Mouse (Mus musculus): Measurements from ENCODE around the gene Csrp3. TPM values are rescaled to one million over a fixed set of nuclear protein-coding genes. Genes with fewer than 3 reads are reported as not detected.

Gene Csrp3
- polyA plus RNA-seq, 1 experiment from 2014 or later = 27.8 TPM

DNA sequence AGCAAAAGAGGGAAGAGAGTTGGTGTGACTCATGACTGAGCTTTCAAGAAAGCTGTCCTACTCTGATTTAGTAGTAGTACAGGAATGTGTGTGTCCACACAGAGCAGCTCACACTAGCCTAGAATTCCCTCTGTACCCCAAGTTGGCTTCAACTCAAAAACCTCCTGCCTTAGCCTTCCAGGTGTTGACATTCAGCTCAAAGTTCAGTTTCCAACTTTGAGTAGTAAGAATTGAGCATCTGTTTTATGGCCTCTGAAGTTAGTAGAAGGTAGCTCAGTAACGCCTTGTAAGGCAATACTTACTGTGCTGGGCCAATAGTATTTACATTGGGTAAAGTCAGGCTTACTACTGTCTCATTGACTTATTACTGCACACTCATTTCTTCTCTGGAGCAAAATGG is 34.2 kb downstream of the Csrp3 start:
- Histone ChIP-seq H3K9me3 (no peaks in the 10 kb centered on the region), H3K4me2 (replicated peaks) (no peak overlapping the region), H3K4me3 (no peak overlapping the region), H3K27ac (no peak overlapping the region), H3K27me3 (no peaks in the 10 kb centered on the region), H3K36me3 (peaks cover 49% of the 10 kb centered on the region), H3K4me1 (no peaks in the 10 kb centered on the region; the same call in 1 of the 2 replicates), H3K9ac (no peak overlapping the region)
- ATAC-seq (ENCODE audit: low FRiP score, low read depth) = no peak
- WGBS = 60% methylated on average over 1 of the region's 1 CpGs

DNA sequence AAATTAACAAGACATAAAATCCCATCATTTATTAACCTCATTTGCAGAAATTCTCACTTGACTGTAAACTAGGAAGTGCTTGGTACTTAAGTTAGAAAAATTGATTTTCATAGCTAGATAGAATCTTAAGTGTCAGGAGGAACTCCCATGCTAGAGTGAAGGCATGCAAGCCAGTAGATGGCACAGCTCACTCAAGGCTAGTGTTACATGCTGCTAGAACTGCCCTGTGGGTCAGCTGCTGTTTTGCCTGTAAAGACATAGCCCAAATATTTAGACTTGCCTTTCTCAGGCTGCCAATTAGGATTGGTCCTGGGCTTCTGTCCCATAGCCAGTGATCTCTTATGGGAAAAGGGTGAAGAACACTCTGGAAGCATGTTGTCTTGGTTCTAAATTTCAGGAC is 35.5 kb downstream of the Csrp3 start:
- Histone ChIP-seq H3K4me2 (replicated peaks) (no peak overlapping the region), H3K36me3 (peaks cover 49% of the 10 kb centered on the region)
- ATAC-seq (ENCODE audit: low FRiP score, low read depth) = no peak

DNA sequence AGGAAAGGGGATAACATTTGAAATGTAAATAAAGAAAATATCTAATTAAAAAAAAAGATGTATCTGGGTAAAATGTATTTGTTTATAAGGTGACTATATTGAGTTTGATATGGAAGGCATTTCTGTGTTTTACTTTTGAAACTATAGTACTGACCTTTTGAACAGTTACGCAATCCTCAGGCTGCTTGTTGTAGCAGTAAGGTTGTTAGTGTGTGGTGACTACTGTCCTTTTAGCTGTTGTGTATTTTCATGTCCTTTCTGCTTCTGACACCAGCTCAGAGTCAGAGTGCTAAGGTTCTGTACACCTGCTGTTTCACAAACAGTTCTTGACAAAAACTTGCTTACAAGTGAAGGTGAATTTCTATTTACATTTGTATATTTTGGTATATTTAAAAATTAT is 37.2 kb downstream of the Csrp3 start:
- ATAC-seq (ENCODE audit: low FRiP score, low read depth) = no peak
- Histone ChIP-seq H3K4me2 (replicated peaks) (no peak overlapping the region), H3K4me3 (no peak overlapping the region), H3K27ac (no peak overlapping the region), H3K27me3 (no peaks in the 10 kb centered on the region), H3K4me1 (no peaks in the 10 kb centered on the region; the same call in 1 of the 2 replicates), H3K9me3 (no peaks in the 10 kb centered on the region), H3K9ac (no peak overlapping the region), H3K36me3 (peaks cover 56% of the 10 kb centered on the region)
- WGBS = 95% methylated on average over 1 of the region's 1 CpGs

More for the DNA sequence above, 35.5 kb downstream of the Csrp3 start:
- Histone ChIP-seq H3K27ac (no peak overlapping the region), H3K4me3 (no peak overlapping the region), H3K4me1 (no peaks in the 10 kb centered on the region; the same call in 1 of the 2 replicates), H3K9me3 (no peaks in the 10 kb centered on the region), H3K27me3 (no peaks in the 10 kb centered on the region), H3K9ac (no peak overlapping the region)

DNA sequence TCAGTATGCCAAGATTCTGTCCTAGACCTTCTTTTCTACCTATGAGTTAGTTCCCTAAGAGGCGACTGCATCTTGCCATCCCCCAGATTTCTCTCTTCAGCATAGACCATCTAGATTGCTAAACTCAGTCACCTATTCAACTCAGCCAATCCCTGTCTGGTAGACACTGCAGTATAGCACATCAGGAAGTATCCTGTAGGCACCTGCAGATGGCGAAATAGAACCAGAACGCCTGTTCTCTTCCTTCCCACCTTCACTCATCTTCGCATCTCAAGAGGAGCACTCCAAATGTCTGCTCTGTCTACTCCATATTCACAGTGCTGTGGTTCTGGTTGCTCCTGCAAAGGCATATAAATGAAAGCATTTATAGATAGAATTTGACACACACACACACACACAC is 41.2 kb downstream of the Csrp3 start:
- Histone ChIP-seq H3K27ac (no peak overlapping the region), H3K9me3 (no peaks in the 10 kb centered on the region), H3K27me3 (no peaks in the 10 kb centered on the region), H3K36me3 (peaks cover 61% of the 10 kb centered on the region), H3K4me3 (no peak overlapping the region), H3K9ac (no peak overlapping the region), H3K4me1 (no peaks in the 10 kb centered on the region), H3K4me2 (replicated peaks) (no peak overlapping the region)
- ATAC-seq (ENCODE audit: low FRiP score, low read depth) = no peak
- 83% methylated on average over 4 of the region's 4 CpGs for WGBS

DNA sequence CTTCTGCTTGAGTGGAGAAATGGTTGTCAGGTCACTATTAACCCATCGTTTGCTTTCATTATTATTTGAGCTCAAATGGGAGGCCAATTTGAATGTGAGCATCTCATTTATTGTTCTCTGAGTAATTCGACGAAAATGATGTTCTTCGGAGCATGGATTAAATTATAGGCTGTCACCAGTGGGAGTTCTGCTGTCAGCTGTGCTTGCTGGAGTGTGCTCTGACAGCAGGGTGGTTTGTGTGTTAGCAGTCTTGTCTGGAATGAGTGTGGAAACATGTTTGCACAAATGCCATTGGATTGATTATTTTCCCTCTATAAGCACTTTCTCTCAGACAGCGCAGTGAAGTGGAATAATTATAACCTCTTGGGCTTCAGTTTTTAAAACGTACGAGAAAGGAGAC is 44.5 kb downstream of the Csrp3 start:
- no peak overlapping the region for H3K9ac ChIP-seq
- no peaks in the 10 kb centered on the region for H3K27me3 ChIP-seq
- no peak overlapping the region for H3K27ac ChIP-seq
- no peak for ATAC-seq (ENCODE audit: low FRiP score, low read depth)
- H3K4me1 ChIP-seq = no peaks in the 10 kb centered on the region
- no peaks in the 10 kb centered on the region for H3K9me3 ChIP-seq
- no peak overlapping the region for H3K4me2 ChIP-seq (replicated peaks)
- H3K36me3 ChIP-seq = peaks cover 45% of the 10 kb centered on the region
- H3K4me3 ChIP-seq = no peak overlapping the region
- WGBS = 89% methylated on average over 7 of the region's 7 CpGs

DNA sequence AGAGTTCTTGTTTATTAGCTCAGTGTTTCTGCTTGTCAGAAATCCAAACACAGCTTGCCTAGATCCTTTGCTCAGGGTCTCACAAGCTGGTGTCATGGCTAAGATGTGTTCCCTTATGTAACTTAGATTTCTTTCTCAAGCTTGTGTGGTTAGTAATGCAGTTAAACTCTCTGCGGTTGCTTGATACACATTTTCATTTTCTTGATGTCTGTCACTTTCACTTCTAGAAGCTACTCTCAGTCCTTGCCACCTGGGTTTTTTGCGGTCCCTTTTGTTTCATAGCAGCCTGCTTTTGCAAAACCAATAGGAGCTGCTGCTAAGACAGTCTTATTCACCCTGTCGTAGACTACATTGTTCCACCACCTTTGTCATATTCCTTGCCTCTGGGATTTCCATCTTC is 52.7 kb downstream of the Csrp3 start:
- no peak for ATAC-seq (ENCODE audit: low FRiP score, low read depth)
- no peak overlapping the region for H3K27ac ChIP-seq
- peaks cover 11% of the 10 kb centered on the region for H3K36me3 ChIP-seq
- H3K4me1 ChIP-seq = peaks cover 3% of the 10 kb centered on the region; the same call in 1 of the 2 replicates
- H3K9ac ChIP-seq = no peak overlapping the region
- H3K4me2 ChIP-seq (replicated peaks) = no peak overlapping the region
- H3K27me3 ChIP-seq = no peaks in the 10 kb centered on the region
- no peak overlapping the region for H3K4me3 ChIP-seq
- WGBS = 80% methylated on average over 3 of the region's 3 CpGs
- H3K9me3 ChIP-seq = no peaks in the 10 kb centered on the region

DNA sequence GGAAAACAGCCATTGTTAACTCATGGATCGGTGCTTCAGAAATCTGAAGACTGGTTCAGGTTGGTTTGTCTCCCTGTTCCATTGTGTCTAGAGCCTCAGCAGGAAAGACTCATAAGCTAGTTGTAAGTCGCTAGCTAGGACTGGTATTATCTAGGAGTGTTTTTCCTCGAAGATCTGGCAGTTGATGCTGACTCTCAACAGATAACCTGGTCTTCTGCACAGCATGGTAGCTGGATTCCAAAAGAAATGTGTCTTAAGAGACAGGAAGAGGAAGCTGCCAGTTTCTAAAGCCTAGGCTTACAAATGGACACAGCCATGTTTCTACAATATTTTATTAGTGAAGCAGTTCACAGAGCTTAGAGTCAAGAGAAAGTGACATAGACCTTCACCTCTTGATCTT is 56.4 kb downstream of the Csrp3 start:
- Histone ChIP-seq H3K4me2 (replicated peaks) (no peak overlapping the region), H3K9me3 (no peaks in the 10 kb centered on the region), H3K4me1 (peaks cover 12% of the 10 kb centered on the region), H3K27ac (no peak overlapping the region), H3K27me3 (no peaks in the 10 kb centered on the region), H3K9ac (no peak overlapping the region), H3K36me3 (peaks cover 4% of the 10 kb centered on the region), H3K4me3 (no peak overlapping the region)
- 80% methylated on average over 3 of the region's 3 CpGs for WGBS
- no peak for ATAC-seq (ENCODE audit: low FRiP score, low read depth)

DNA sequence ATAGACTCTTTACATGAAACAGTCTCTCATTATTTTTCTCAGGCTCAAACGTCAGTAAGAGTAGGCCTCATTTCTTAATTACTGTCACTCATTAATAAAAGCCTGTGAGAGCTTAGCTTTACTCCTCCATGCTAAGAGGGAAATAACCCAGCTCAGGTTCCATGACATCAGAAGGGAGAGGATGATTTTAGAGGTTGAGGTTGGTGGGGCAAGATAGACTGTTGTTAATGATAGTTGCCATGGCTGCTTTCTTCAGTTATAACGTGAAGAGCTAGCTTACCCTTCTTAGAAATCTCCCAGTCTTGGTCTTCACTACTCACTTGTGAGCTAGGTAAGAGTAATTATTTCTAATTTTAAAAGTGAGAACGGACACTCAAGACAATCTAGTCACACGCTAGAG is 57.7 kb downstream of the Csrp3 start:
- WGBS = 64% methylated on average over 4 of the region's 4 CpGs
- H3K4me1 ChIP-seq = peaks cover 12% of the 10 kb centered on the region
- no peak overlapping the region for H3K27ac ChIP-seq
- no peaks in the 10 kb centered on the region; the same call in 1 of the 2 replicates for H3K36me3 ChIP-seq
- H3K4me2 ChIP-seq (replicated peaks) = peak overlapping the region; percentile 25; the same call in 1 of the 2 replicates
- ATAC-seq (ENCODE audit: low FRiP score, low read depth) = no peak
- no peaks in the 10 kb centered on the region for H3K27me3 ChIP-seq
- no peak overlapping the region for H3K9ac ChIP-seq
- no peak overlapping the region for H3K4me3 ChIP-seq
- no peaks in the 10 kb centered on the region for H3K9me3 ChIP-seq

DNA sequence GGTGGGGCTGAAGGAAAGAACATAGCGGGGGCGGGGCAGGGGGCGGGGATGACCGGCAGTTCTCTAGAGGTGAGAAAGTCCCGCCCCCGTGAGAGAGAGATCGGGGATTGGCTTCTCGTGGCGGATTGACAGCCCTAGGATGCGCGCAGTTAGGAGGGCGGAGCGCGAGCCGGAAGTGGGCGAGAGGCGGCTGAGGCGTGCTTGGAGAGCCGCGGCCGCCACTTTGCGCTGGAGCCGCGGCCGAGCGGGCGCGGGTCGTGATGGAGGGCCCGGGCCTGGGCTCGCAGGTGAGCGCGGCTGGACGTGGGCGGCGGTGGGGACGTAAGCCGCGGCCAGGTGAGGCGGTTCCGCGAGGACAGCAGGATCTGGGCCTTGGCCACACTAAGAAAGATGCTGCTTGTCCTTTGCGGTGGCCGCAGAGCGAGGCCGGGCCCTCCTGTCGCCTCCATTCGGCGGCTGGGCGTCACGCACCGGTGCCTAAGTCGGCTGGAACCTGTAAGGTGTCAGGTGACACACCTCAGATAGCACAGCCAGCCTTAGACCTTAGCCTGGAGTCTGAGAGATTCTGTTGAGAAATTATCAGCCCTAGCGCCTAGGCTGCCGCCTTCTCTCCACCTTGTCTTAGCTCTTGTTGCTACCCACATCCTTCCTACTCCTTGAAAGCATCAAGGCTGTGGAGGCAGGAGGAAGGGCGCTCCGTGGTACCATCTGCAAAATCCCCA is 58.8 kb downstream of the Csrp3 start, which contains the start of gene Zdhhc13:
Gene Zdhhc13 (plus strand): TSS at position 153 of the 722 bp plus-strand sequence.
- ATAC-seq (ENCODE audit: low FRiP score, low read depth) = peak; percentile 99
- Histone ChIP-seq H3K27me3 (no peaks in the 10 kb centered on the region), H3K4me2 (replicated peaks) (peak within 1 kb of the TSS; percentile 78), H3K9me3 (no peaks in the 10 kb centered on the region), H3K9ac (peak within 1 kb of the TSS; percentile 81), H3K4me1 (peaks cover 12% of the 10 kb centered on the region), H3K36me3 (no peaks in the 10 kb centered on the region; the same call in 1 of the 2 replicates), H3K4me3 (peak within 1 kb of the TSS; percentile 82), H3K27ac (peak within 1 kb of the TSS; percentile 44; the same call in 1 of the 2 replicates)
- whole genome bisulfite sequencing = under 1% methylated on average over 43 of the region's 57 CpGs

DNA sequence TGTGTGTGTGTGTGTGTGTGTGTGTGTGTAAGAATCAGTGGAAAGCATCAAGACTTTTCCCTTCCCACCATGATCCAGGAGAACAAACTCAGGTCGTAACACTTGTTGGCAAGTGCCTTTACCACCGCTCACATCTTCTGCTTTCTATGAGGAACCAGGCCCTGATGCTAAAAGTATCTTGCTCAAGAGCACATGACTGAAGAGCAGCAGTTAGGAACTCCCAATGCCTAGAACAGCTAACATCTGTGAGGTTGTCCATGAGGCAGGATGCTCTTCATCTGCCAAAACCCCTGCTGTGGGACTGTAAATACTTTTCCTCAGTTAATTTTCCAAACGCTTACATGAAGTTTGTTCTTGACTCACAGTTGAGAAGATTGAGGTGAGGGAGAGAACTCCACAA is 59.5 kb downstream of the Csrp3 start:
- no peak overlapping the region for H3K9ac ChIP-seq
- ATAC-seq (ENCODE audit: low FRiP score, low read depth) = peak; percentile 15; the same call in 1 of the 2 replicates
- WGBS = 57% methylated on average over 3 of the region's 3 CpGs
- no peaks in the 10 kb centered on the region for H3K9me3 ChIP-seq
- H3K4me1 ChIP-seq = peaks cover 12% of the 10 kb centered on the region
- H3K27me3 ChIP-seq = no peaks in the 10 kb centered on the region
- peak overlapping the region; percentile 82 for H3K4me3 ChIP-seq
- H3K27ac ChIP-seq = no peak overlapping the region
- peak overlapping the region; percentile 78 for H3K4me2 ChIP-seq (replicated peaks)
- H3K36me3 ChIP-seq = no peaks in the 10 kb centered on the region; the same call in 1 of the 2 replicates

DNA sequence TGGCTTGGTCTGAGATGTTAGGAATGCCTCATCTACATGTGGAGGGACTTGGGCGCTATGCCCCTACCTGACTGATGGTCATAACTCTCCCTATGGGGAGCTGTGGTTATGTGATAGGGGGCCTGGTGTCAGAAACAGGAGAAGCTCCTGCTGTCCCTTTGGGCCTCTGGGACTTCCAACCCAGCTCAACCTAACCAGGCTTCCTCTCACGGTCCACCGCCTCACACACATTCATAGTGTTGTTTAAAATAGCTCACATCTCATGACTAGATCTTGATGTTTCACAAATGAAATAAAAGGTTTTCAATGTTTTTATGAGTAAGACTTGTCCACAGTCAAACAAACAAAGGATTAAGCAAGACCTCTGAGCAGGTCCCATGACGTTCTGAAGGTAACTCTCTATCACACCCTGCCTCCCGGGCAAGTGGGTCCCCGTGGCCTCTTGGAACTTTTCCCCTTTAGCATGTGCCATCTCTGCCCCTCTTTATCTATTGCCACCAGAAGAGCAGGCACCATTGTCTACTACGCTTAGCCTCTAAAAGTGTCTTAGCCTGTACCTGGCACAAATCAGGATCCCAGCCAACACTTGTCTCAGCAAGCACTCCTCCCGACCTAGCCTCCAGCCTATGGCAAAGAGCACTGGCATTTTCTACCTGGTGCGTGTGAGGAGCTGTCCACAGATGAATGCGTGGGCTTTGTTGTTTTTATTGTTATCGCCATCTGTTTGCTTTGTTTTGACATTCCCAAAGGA is 62.9 kb downstream of the Csrp3 start:
- WGBS = 79% methylated on average over 11 of the region's 11 CpGs

DNA sequence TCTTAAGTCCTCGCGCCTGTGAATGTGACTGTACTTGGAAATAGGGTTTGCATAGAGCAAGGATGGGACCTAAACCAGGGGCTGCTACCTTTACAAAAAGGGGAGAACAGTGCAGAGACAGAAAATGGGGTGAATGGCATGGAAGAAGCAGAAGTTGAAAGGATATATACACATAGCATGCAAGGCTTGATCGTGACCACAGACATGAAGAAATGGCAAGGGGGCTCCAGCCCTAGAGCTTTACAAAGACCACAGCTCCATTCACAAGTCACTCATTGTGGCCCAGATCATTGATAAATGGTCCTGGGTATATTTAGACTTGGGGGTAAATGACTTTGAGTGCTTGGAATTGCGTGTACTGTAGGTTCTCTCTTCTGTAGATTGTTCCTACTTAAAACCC is 65.4 kb downstream of the Csrp3 start:
- ATAC-seq (ENCODE audit: low FRiP score, low read depth) = no peak
- no peak overlapping the region for H3K4me2 ChIP-seq (replicated peaks)
- H3K4me3 ChIP-seq = no peak overlapping the region
- H3K9ac ChIP-seq = no peak overlapping the region
- H3K9me3 ChIP-seq = no peaks in the 10 kb centered on the region
- no peaks in the 10 kb centered on the region for H3K27me3 ChIP-seq
- H3K36me3 ChIP-seq = no peaks in the 10 kb centered on the region
- no peak overlapping the region for H3K27ac ChIP-seq
- H3K4me1 ChIP-seq = no peaks in the 10 kb centered on the region
- 90% methylated on average over 4 of the region's 4 CpGs for WGBS

More for the DNA sequence above, 62.9 kb downstream of the Csrp3 start:
- ATAC-seq (ENCODE audit: low FRiP score, low read depth) = no peak
- peaks cover 7% of the 10 kb centered on the region for H3K4me1 ChIP-seq
- no peak overlapping the region for H3K4me2 ChIP-seq (replicated peaks)
- no peak overlapping the region for H3K9ac ChIP-seq
- no peaks in the 10 kb centered on the region for H3K27me3 ChIP-seq
- no peak overlapping the region for H3K27ac ChIP-seq
- no peaks in the 10 kb centered on the region for H3K36me3 ChIP-seq
- no peak overlapping the region for H3K4me3 ChIP-seq
- H3K9me3 ChIP-seq = no peaks in the 10 kb centered on the region

Measured in limb, embryonic 13.5 days (tissue).